Mouse (Mus musculus): ENCODE measurements around the gene Stxbp4. TPM values are rescaled to one million over a fixed set of nuclear protein-coding genes. Genes with fewer than 3 reads are reported as not detected.

Gene Stxbp4
- polyA plus RNA-seq, 1 experiment: 0.15 TPM

- H3K36me3 ChIP-seq (replicated peaks; ENCODE audit: low read length): peaks cover 8% of the 10 kb centered on the region
- TF ChIP-seq GATA1 (IDR thresholded peaks at IDR 0.05; ENCODE audit: borderline replicate concordance, low read length) (no peak), FLI1 (IDR thresholded peaks at IDR 0.05; ENCODE audit: low read length) (no peak)
These were observed 145.4 kb downstream of the Stxbp4 start for GRCm38 (mm10) chr11:90492511-90492910.

DNA sequence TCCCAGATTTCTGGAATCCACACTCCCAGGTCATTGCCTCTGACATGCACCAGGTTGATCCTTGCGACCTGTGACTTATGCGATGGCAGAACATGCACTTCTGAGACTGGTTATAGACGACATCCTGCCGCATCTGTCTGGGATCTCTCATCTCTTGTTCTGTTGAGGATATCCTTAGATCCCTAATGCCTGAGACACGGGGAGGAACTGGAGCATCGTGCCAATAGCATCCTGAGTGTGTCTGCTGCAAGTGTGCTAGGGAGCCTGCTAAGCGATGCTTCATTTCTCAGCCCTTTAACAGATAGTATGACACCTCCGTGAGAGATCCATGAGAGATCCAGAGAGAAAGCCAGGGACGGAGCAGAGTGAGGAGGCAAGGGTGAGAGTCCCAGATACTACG is 148.7 kb downstream of the Stxbp4 start:
- H3K9me3 ChIP-seq: no peaks in the 10 kb centered on the region
- peaks cover 8% of the 10 kb centered on the region for H3K36me3 ChIP-seq (replicated peaks; ENCODE audit: low read length)
- no peaks in the 10 kb centered on the region for H3K27me3 ChIP-seq (replicated peaks)
- no peak overlapping the region for H3K4me3 ChIP-seq (replicated peaks)
- no peaks in the 10 kb centered on the region for H3K4me1 ChIP-seq
- TF ChIP-seq FLI1 (IDR thresholded peaks at IDR 0.05; ENCODE audit: low read length): no peak
- no peak for TF ChIP-seq GATA1 (IDR thresholded peaks at IDR 0.05; ENCODE audit: borderline replicate concordance, low read length)

More at GRCm38 (mm10) chr11:90492511-90492910, 145.4 kb downstream of the Stxbp4 start:
- H3K4me1 ChIP-seq: no peaks in the 10 kb centered on the region
- no peaks in the 10 kb centered on the region for H3K27me3 ChIP-seq (replicated peaks)
- H3K9me3 ChIP-seq: no peaks in the 10 kb centered on the region
- no peak overlapping the region for H3K4me3 ChIP-seq (replicated peaks)

DNA sequence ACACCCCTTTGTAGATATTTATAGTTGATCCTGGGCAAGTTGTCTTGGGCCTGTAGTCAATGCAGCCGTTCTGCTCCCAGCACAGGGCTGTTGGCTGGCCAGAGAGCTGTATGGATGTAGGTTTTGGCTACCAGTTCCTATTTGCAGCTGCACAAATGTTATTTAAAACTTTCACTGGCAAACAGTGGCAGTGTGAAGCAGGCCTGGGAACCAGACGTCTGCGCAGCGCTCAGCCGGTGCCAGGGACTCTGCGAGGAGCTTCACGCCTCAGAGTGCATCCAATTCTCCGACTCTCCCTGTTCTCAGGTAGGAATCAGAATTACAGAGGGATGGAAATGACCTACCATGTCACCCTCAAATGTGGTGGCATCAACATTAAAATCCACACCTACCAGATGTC is 150.2 kb downstream of the Stxbp4 start:
- no peaks in the 10 kb centered on the region for H3K27me3 ChIP-seq (replicated peaks)
- H3K36me3 ChIP-seq (replicated peaks; ENCODE audit: low read length): peaks cover 2% of the 10 kb centered on the region
- no peaks in the 10 kb centered on the region for H3K9me3 ChIP-seq
- no peak for TF ChIP-seq FLI1 (IDR thresholded peaks at IDR 0.05; ENCODE audit: low read length)
- no peak for TF ChIP-seq GATA1 (IDR thresholded peaks at IDR 0.05; ENCODE audit: borderline replicate concordance, low read length)
- no peak overlapping the region for H3K4me3 ChIP-seq (replicated peaks)
- no peaks in the 10 kb centered on the region for H3K4me1 ChIP-seq

DNA sequence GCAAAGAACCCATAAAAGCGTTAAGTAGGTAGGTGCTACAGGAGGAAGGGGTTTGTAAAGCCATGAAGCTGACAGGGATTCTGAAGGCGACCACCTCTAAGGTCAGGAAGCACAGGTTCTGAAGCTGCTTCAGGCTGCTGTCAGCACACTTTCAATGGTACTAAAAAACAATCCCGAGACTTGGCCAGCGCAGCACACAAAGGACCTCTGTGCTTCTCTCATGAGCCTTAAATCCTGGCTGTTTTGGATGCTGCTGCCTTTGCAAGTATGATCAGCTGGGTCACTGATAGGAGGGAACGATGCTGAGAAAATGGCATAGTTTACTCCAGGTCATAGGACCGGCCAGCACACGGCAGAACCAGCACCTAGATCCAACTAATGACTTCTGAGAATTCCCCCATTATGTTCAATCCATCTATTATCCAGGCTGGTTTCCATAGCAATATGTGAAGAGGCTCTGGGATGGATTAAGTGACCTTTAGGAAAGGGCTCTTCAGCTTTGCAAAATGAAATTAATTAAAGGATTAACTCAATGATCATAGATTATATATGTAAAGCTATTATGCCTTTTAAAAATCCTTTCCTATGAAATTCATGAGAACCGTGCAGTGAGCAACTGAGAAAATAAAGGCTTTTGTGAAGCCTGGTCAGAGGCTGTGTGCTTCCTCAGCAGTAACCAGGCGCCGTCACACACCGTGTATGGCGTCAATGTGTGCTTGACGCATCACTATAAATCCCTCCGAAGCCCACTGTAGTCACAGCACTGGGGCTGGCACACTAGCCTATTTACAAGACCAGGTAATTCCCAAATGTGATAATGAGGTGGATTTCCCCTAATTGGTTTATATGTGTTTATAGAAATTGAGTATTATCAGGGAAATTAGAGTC is 152.9 kb downstream of the Stxbp4 start:
- no peaks in the 10 kb centered on the region for H3K4me1 ChIP-seq
- H3K9me3 ChIP-seq: no peaks in the 10 kb centered on the region
- H3K4me3 ChIP-seq (replicated peaks): no peak overlapping the region
- H3K27me3 ChIP-seq (replicated peaks): no peaks in the 10 kb centered on the region
- TF ChIP-seq FLI1 (IDR thresholded peaks at IDR 0.05; ENCODE audit: low read length): no peak
- no peak for TF ChIP-seq GATA1 (IDR thresholded peaks at IDR 0.05; ENCODE audit: borderline replicate concordance, low read length)
- peaks cover 5% of the 10 kb centered on the region for H3K36me3 ChIP-seq (replicated peaks; ENCODE audit: low read length)

- H3K4me1 ChIP-seq: no peaks in the 10 kb centered on the region
- H3K36me3 ChIP-seq (replicated peaks; ENCODE audit: low read length): peaks cover 14% of the 10 kb centered on the region
- no peaks in the 10 kb centered on the region for H3K27me3 ChIP-seq (replicated peaks)
- H3K4me3 ChIP-seq (replicated peaks): no peak overlapping the region
- no peaks in the 10 kb centered on the region for H3K9me3 ChIP-seq
- TF ChIP-seq FLI1 (IDR thresholded peaks at IDR 0.05; ENCODE audit: low read length) (no peak), GATA1 (IDR thresholded peaks at IDR 0.05; ENCODE audit: borderline replicate concordance, low read length) (no peak)
These were observed 154.1 kb downstream of the Stxbp4 start for GRCm38 (mm10) chr11:90483766-90484165.

DNA sequence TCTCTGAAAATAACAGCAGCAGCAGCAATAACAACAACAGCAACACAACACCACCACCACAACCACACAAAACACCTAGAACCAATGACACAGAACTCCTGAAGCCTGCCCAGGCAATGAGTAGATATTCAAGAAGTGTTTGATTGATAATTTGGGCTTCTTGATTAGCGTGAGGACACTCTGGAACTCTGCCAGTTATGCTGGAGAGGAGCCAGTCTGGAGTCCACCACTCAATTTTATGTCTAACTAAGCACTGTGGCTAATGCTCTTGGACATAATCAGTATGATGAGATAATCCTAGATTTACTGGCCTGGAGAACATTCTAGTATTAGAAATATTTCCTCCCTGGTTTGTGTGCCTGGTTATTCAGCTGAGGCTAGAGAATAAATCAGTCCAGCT is 156.1 kb downstream of the Stxbp4 start:
- no peak overlapping the region for H3K4me3 ChIP-seq (replicated peaks)
- H3K9me3 ChIP-seq: no peaks in the 10 kb centered on the region
- no peak for TF ChIP-seq GATA1 (IDR thresholded peaks at IDR 0.05; ENCODE audit: borderline replicate concordance, low read length)
- no peak for TF ChIP-seq FLI1 (IDR thresholded peaks at IDR 0.05; ENCODE audit: low read length)
- H3K36me3 ChIP-seq (replicated peaks; ENCODE audit: low read length): peaks cover 12% of the 10 kb centered on the region
- no peaks in the 10 kb centered on the region for H3K4me1 ChIP-seq
- H3K27me3 ChIP-seq (replicated peaks): no peaks in the 10 kb centered on the region

- Histone ChIP-seq H3K4me3 (replicated peaks) (no peak overlapping the region), H3K27me3 (replicated peaks) (no peaks in the 10 kb centered on the region), H3K4me1 (no peaks in the 10 kb centered on the region), H3K36me3 (replicated peaks; ENCODE audit: low read length) (no peaks in the 10 kb centered on the region), H3K9me3 (no peaks in the 10 kb centered on the region)
- TF ChIP-seq FLI1 (IDR thresholded peaks at IDR 0.05; ENCODE audit: low read length) (no peak), GATA1 (IDR thresholded peaks at IDR 0.05; ENCODE audit: borderline replicate concordance, low read length) (no peak)
These were observed 167.6 kb downstream of the Stxbp4 start for GRCm38 (mm10) chr11:90470271-90470670.

- Histone ChIP-seq H3K4me1 (no peaks in the 10 kb centered on the region), H3K9me3 (no peaks in the 10 kb centered on the region), H3K27me3 (replicated peaks) (peaks cover 5% of the 10 kb centered on the region), H3K36me3 (replicated peaks; ENCODE audit: low read length) (no peaks in the 10 kb centered on the region), H3K4me3 (replicated peaks) (no peak overlapping the region)
- TF ChIP-seq GATA1 (IDR thresholded peaks at IDR 0.05; ENCODE audit: borderline replicate concordance, low read length) (no peak), FLI1 (IDR thresholded peaks at IDR 0.05; ENCODE audit: low read length) (no peak)
These were observed 173.8 kb downstream of the Stxbp4 start for GRCm38 (mm10) chr11:90464046-90464595.

DNA sequence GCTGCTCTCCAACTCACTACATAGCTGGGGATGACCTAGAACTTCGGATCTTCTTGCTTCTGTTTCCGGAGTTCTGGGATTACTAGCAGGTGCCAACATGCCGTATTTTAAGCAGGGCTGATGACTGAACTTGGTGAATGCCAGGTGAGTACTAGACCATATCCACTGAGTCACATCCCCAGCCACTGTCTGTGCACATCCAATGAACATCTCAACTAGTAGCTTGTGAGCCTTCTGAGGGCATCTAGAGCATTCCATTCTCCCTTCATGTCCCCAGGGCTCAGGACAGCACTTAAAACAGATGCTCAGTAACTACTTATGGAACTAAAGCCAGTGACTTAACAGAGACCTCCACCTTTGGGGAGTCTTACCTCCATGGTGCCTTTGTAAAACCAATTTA is 177.4 kb downstream of the Stxbp4 start:
- no peak overlapping the region for H3K4me3 ChIP-seq (replicated peaks)
- no peaks in the 10 kb centered on the region for H3K4me1 ChIP-seq
- no peaks in the 10 kb centered on the region for H3K9me3 ChIP-seq
- peaks cover 5% of the 10 kb centered on the region for H3K27me3 ChIP-seq (replicated peaks)
- TF ChIP-seq GATA1 (IDR thresholded peaks at IDR 0.05; ENCODE audit: borderline replicate concordance, low read length) (no peak), FLI1 (IDR thresholded peaks at IDR 0.05; ENCODE audit: low read length) (no peak)
- no peaks in the 10 kb centered on the region for H3K36me3 ChIP-seq (replicated peaks; ENCODE audit: low read length)

DNA sequence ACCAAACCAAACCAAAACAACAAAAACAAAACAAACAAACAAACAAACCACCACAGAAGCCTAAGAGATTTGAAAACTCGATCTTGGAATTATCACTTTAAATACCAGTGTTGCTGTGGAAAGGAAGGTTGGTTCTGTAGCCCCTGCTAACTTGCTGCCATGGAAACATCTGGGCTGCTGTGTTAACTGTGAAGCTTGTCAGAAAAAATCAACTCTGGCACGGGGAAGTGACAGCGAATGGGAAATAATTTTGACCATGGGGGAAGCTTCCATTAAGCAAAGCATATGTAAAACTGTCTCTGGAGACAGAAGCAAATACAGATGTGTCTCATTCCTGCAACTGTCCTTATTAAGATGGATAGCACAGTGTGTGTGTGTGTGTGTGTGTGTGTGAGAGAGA is 185.8 kb downstream of the Stxbp4 start:
- TF ChIP-seq GATA1 (IDR thresholded peaks at IDR 0.05; ENCODE audit: borderline replicate concordance, low read length) (no peak), FLI1 (IDR thresholded peaks at IDR 0.05; ENCODE audit: low read length) (no peak)
- Histone ChIP-seq H3K4me1 (no peaks in the 10 kb centered on the region), H3K27me3 (replicated peaks) (no peaks in the 10 kb centered on the region), H3K36me3 (replicated peaks; ENCODE audit: low read length) (no peaks in the 10 kb centered on the region), H3K4me3 (replicated peaks) (no peak overlapping the region), H3K9me3 (no peaks in the 10 kb centered on the region)
